ENCODE assay signal across 20 mouse cellular contexts in genomic region chr17:15354006-15354405, GRCm38 (mm10). TPM values are rescaled to one million over a fixed set of nuclear protein-coding genes. Genes with fewer than 3 reads are reported as not detected.
DNase-seq lines count a peak whose midpoint lies in the region; ATAC-seq lines count a peak whose summit lies in the region.
"Had no signal": no experiment of that assay in that cellular context is flagged by ENCODE, and none has a peak within 500 bp of the region (broad histone marks: within the 10 kb centered on the region; RNA-seq: fewer than 3 reads in every experiment).

No protein-coding gene starts in this region.

- H3K4me3 ChIP-seq in heart, embryonic 10.5 days: no peak overlapping the region
- H3K4me3 ChIP-seq: embryonic facial prominence, embryonic 13.5 days; embryonic facial prominence, embryonic 15.5 days; erythroblast, embryonic 14.5 days; forebrain, embryonic 10.5 days; forebrain, embryonic 13.5 days; forebrain, embryonic 15.5 days had no signal

- H3K4me1 ChIP-seq in heart, embryonic 10.5 days: 0 out of 2 replicates have a peak, but pooled peaks cover 3% of the 10 kb centered on the region
- H3K4me1 ChIP-seq: embryonic facial prominence, embryonic 15.5 days; forebrain, embryonic 10.5 days; forebrain, embryonic 13.5 days; forebrain, embryonic 15.5 days had no signal

- no peak for DNase-seq in frontal cortex, postnatal 10 days (ENCODE audit: low spot score in 2 of 2)
- peak; percentile 20 for DNase-seq in heart, embryonic 10.5 days (ENCODE audit: low spot score)
- no peak for DNase-seq in heart, adult 9 months (ENCODE audit: low spot score in 2 of 2)
- DNase-seq in cerebellum, postnatal 25 days: no peak
- DNase-seq: adrenal gland, adult 2 months; adrenal gland, postnatal 10 days; adrenal gland, postnatal 25 days; cerebellum, adult 11-12 months; cerebellum, adult 2 months; cerebellum, adult 9-10 months; cerebellum, postnatal 10 days; cerebellum, postnatal 36 days; embryo, embryonic 11 days had no signal

- ATAC-seq in frontal cortex, adult (ENCODE audit: low TSS enrichment): 0 out of 2 replicates have a peak, but pooled peaks have one; percentile 42
- ATAC-seq: forebrain, embryonic 13.5 days; forebrain, embryonic 15.5 days had no signal

- no peaks in the 10 kb centered on the region for H3K9me3 ChIP-seq in heart, embryonic 10.5 days
- H3K9me3 ChIP-seq: embryonic facial prominence, embryonic 13.5 days; embryonic facial prominence, embryonic 15.5 days; forebrain, embryonic 10.5 days; forebrain, embryonic 13.5 days; forebrain, embryonic 15.5 days had no signal

- H3K36me3 ChIP-seq in heart, embryonic 10.5 days: no peaks in the 10 kb centered on the region
- H3K36me3 ChIP-seq: embryonic facial prominence, embryonic 13.5 days; embryonic facial prominence, embryonic 15.5 days; forebrain, embryonic 10.5 days; forebrain, embryonic 15.5 days had no signal

- no peak overlapping the region for H3K27ac ChIP-seq in heart, embryonic 10.5 days
- H3K27ac ChIP-seq: embryonic facial prominence, embryonic 13.5 days; embryonic facial prominence, embryonic 15.5 days; forebrain, embryonic 10.5 days; forebrain, embryonic 13.5 days; forebrain, embryonic 15.5 days had no signal

- WGBS in heart, embryonic 10.5 days: 81% methylated on average over 2 of the region's 2 CpGs

- no peaks in the 10 kb centered on the region for H3K27me3 ChIP-seq in heart, embryonic 10.5 days (ENCODE audit: insufficient read depth, poor library complexity, severe bottlenecking)
- H3K27me3 ChIP-seq: embryonic facial prominence, embryonic 13.5 days; embryonic facial prominence, embryonic 15.5 days; forebrain, embryonic 13.5 days; forebrain, embryonic 15.5 days had no signal

RNA-seq across cellular contexts. Expression of gene Dll1, which starts 22.7 kb away (rescaled TPM):
- polyA plus RNA-seq in heart, embryonic 10.5 days (2016; fragmentation: Nextera tagmentation; extraction: Ambion mirVana): 4.9 and 9.7 TPM in 2 replicates

RNA-seq across cellular contexts. Expression of gene Fam120b, which starts 42.0 kb away (rescaled TPM):
- 17.2 and 20.0 TPM in 2 replicates for polyA plus RNA-seq in heart, embryonic 10.5 days (2016; fragmentation: Nextera tagmentation; extraction: Ambion mirVana)
